Mouse (Mus musculus) lung, embryonic 14.5 days (tissue): Measurements from ENCODE around the gene Irak2. TPM values are rescaled to one million over a fixed set of nuclear protein-coding genes. Genes with fewer than 3 reads are reported as not detected.
A peak's percentile ranks its signal among the peaks of the same experiment; 100 is the strongest.

ENCODE experiments used
- ATAC-seq: fragments of 200-750 bp; cut with Nextera tagmentation; 2 replicates; pipeline ENCODE4 v1.8.0; 2017; ENCODE audit warnings: mild to moderate bottlenecking, moderate TSS enrichment, moderate library complexity; ENCODE audit not compliant: insufficient read depth
- DNase-seq: peaks from one replicate; pipeline ENCODE4 v3.0.0-alpha.2; 2015
- H3K27ac ChIP-seq: fragments of 300-500 bp; sonication (generic); 2 replicates; pipeline ENCODE4 v1.5.1; 2014; ENCODE audit warnings: low read depth, mild to moderate bottlenecking, moderate library complexity
- H3K27me3 ChIP-seq: fragments of 300-500 bp; sonication (generic); 2 replicates; pipeline ENCODE4 v1.6.1; 2014; ENCODE audit warnings: low read length, control low read depth; ENCODE audit not compliant: insufficient read depth
- H3K36me3 ChIP-seq: fragments of 300-500 bp; sonication (generic); 2 replicates; pipeline ENCODE4 v1.6.1; 2014; ENCODE audit warnings: control low read depth; ENCODE audit not compliant: insufficient read depth
- H3K4me1 ChIP-seq: fragments of 300-500 bp; sonication (generic); 2 replicates; pipeline ENCODE4 v1.6.1; 2014; ENCODE audit warnings: antibody characterized with exemption, control low read depth; ENCODE audit not compliant: insufficient read depth
- H3K4me2 ChIP-seq: fragments of 300-500 bp; sonication (generic); 2 replicates; pipeline ENCODE4 v1.6.1; 2014; ENCODE audit warnings: mild to moderate bottlenecking
- H3K4me3 ChIP-seq: fragments of 300-500 bp; sonication (generic); 2 replicates; pipeline ENCODE4 v1.5.1; 2014; ENCODE audit warnings: low read depth, low read length
- H3K9ac ChIP-seq: fragments of 300-500 bp; sonication (generic); 2 replicates; pipeline ENCODE4 v1.6.1; 2014
- H3K9me3 ChIP-seq: fragments of 300-500 bp; sonication (generic); 2 replicates; pipeline ENCODE4 v1.6.1; 2016; ENCODE audit warnings: low read depth, low read length, control low read depth
- CTCF ChIP-seq: IDR thresholded peaks from 2 replicates; pipeline ENCODE4 v1.5.1; 2016; ENCODE audit warnings: antibody characterized with exemption, low read depth
- WGBS: fragments of 180-500 bp; shearing (Covaris S2); extraction: QIAGEN DNeasy Blood & Tissue Kit; methylation state at CpG from one replicate; pipeline ENCODE4 v1.1.7; 2014; 5-methylcytosine and 5-hydroxymethylcytosine counted together
- polyA plus RNA-seq: library from polyadenylated mRNA; unstranded; fragments of >200 nt; fragmentation: Nextera tagmentation; extraction: Ambion mirVana; gene quantifications from 2 replicates; pipeline ENCODE4 v1.2.1, GENCODE M21; 2014

Irak2 gene
- polyA plus RNA-seq, 1 experiment from 2014 or later, result 3.1 TPM

- ATAC-seq, result no peak
- Histone ChIP-seq H3K9ac (no peak overlapping the region), H3K4me2 (no peak overlapping the region), H3K4me3 (no peak overlapping the region), H3K9me3 (no peaks in the 10 kb centered on the region), H3K27me3 (no peaks in the 10 kb centered on the region), H3K27ac (no peak overlapping the region), H3K36me3 (peaks cover 53% of the 10 kb centered on the region), H3K4me1 (no peaks in the 10 kb centered on the region)
- WGBS, result 92% methylated on average over 4 of the region's 4 CpGs
- DNase-seq, result no peak
- TF ChIP-seq CTCF, result no peak
Measured at GRCm38 (mm10) chr6:113615489-113615888, 22.8 kb upstream of the Irak2 start.

- DNase-seq (no peak), ATAC-seq (no peak)
- Histone ChIP-seq H3K4me1 (no peaks in the 10 kb centered on the region), H3K27ac (peak overlapping the region; percentile 46; the same call in 1 of the 2 replicates), H3K9ac (peak overlapping the region; percentile 67; the same call in 1 of the 2 replicates), H3K4me3 (peak overlapping the region; percentile 76), H3K4me2 (peak overlapping the region; percentile 84), H3K36me3 (peaks cover 16% of the 10 kb centered on the region), H3K9me3 (no peaks in the 10 kb centered on the region), H3K27me3 (no peaks in the 10 kb centered on the region)
- 69% methylated on average over 5 of the region's 5 CpGs for WGBS
- TF ChIP-seq CTCF, result no peak
Measured at GRCm38 (mm10) chr6:113623386-113623785, 14.9 kb upstream of the Irak2 start.

DNA sequence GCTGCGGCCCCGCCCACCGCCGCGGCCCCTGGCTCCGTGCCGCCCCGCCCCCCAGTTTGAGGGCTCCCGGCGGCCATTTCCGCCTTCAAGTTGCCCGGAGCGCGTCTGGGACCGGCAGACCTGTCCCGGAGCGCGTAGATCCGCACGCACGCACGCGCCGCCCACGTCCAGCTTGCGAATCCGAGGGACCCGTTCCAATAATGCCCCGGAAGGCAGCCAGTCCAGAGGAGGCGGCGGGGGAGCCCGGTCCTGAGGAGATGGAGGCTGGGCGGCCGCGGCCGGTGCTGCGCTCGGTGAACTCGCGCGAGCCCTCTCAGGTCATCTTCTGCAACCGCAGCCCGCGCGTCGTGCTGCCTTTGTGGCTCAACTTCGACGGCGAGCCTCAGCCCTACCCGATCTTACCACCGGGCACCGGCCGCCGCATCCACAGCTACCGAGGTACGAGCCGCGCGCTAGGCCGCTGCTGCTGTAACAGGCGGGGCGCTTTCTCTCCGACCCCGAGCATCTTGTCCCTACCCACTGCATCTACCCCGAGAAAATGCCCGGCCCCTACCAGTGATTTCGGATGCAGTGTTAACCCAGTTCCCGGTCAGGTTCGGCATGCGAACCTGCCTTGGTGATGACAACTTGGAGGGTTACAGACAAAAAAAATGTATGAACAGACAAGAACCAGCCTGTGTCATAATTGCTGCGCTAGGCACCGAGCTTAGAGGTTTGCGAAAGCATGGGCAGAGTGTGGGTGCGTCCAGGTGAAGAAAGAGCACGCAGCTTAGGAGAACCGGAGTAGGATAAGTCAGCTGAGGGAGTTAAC is 14.1 kb upstream of the Irak2 start, which contains the start of gene Vhl:
Vhl (plus strand) TSS at position 19 of the 811 bp plus-strand sequence.
- H3K4me2 ChIP-seq, result peak within 1 kb of the TSS; percentile 84
- H3K36me3 ChIP-seq, result peaks cover 20% of the 10 kb centered on the region
- no peak for TF ChIP-seq CTCF

GRCm38 (mm10) chr6:113624989-113625770 is 13.1 kb upstream of the Irak2 start:
- ATAC-seq (no peak), DNase-seq (peak; percentile 66)
- no peak for TF ChIP-seq CTCF
- no peaks in the 10 kb centered on the region for H3K9me3 ChIP-seq
- H3K27ac ChIP-seq, result no peak overlapping the region
- H3K27me3 ChIP-seq, result no peaks in the 10 kb centered on the region
- H3K36me3 ChIP-seq, result peaks cover 31% of the 10 kb centered on the region
- H3K4me3 ChIP-seq, result peak overlapping the region; percentile 76
- H3K4me1 ChIP-seq, result no peaks in the 10 kb centered on the region
- peak overlapping the region; percentile 84 for H3K4me2 ChIP-seq
- H3K9ac ChIP-seq, result peak overlapping the region; percentile 67
- 32% methylated on average over 5 of the region's 5 CpGs for WGBS

More for the DNA sequence above, 14.1 kb upstream of the Irak2 start, which contains the start of gene Vhl:
- ATAC-seq (peak; percentile 88), DNase-seq (peak; percentile 88)
- under 1% methylated on average over 74 of the region's 76 CpGs for WGBS
- Histone ChIP-seq H3K9ac (peak within 1 kb of the TSS; percentile 67), H3K9me3 (no peaks in the 10 kb centered on the region), H3K4me1 (no peaks in the 10 kb centered on the region), H3K4me3 (peak within 1 kb of the TSS; percentile 76), H3K27ac (peak within 1 kb of the TSS; percentile 86), H3K27me3 (no peaks in the 10 kb centered on the region)

DNA sequence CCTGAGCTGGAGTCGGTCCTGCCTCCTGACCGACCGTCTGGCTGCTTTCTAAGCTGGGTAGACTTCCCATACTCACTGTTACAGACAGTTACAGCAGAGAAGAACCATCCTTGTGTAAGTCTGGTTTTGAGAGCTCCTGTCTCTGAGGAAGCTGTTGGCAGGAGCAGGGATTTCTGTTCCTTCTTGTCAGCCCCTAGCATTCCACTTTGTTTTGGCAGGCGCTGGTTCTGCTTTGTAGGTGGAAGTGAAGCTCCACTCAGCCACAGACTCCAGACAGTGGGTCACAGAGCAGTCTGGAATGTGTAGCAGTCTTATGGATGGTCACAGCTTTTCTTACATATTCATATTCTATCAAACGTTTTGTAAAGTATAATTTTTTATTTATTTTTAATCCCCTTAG is 7.9 kb upstream of the Irak2 start:
- peaks cover 57% of the 10 kb centered on the region for H3K36me3 ChIP-seq
- WGBS, result 83% methylated on average over 5 of the region's 5 CpGs

GRCm38 (mm10) chr6:113632863-113633262 is 5.4 kb upstream of the Irak2 start:
- TF ChIP-seq CTCF, result no peak
- Histone ChIP-seq H3K27me3 (no peaks in the 10 kb centered on the region), H3K4me3 (no peak overlapping the region), H3K27ac (no peak overlapping the region), H3K4me2 (no peak overlapping the region), H3K9me3 (no peaks in the 10 kb centered on the region), H3K9ac (no peak overlapping the region), H3K36me3 (peaks cover 47% of the 10 kb centered on the region), H3K4me1 (no peaks in the 10 kb centered on the region)
- DNase-seq (no peak), ATAC-seq (no peak)
- 90% methylated on average over 4 of the region's 4 CpGs for WGBS

More for the DNA sequence above, 7.9 kb upstream of the Irak2 start:
- no peak for TF ChIP-seq CTCF
- Histone ChIP-seq H3K27ac (no peak overlapping the region), H3K9ac (no peak overlapping the region), H3K4me2 (no peak overlapping the region), H3K4me3 (no peak overlapping the region), H3K27me3 (no peaks in the 10 kb centered on the region), H3K4me1 (no peaks in the 10 kb centered on the region), H3K9me3 (no peaks in the 10 kb centered on the region)
- DNase-seq, result no peak
- ATAC-seq, result no peak

DNA sequence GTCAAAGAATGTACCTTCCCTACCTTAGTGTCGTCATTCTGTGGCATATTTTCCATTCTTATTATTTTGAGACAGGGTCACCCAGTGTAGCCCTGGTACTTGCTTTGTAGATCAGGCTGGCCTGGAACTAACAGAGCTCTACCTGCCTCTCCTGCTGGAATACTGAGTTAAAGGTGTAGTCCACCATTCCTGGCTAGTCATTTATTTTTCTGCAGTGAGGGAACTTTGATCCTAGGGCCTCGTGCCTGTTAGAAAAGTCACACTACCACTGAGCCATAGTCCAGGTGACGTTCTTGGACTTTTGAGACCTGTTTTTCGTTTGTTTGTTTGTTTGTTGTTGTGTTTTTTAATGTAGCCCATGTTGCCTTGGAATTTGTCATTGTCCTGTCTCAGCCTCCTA is 934 bp downstream of the Irak2 start:
- H3K27me3 ChIP-seq, result no peaks in the 10 kb centered on the region
- WGBS, result 69% methylated on average over 4 of the region's 4 CpGs
- H3K9ac ChIP-seq, result no peak overlapping the region
- H3K36me3 ChIP-seq, result no peaks in the 10 kb centered on the region
- no peak for TF ChIP-seq CTCF
- no peaks in the 10 kb centered on the region for H3K9me3 ChIP-seq
- no peaks in the 10 kb centered on the region for H3K4me1 ChIP-seq
- no peak for ATAC-seq
- no peak overlapping the region for H3K27ac ChIP-seq
- no peak overlapping the region for H3K4me3 ChIP-seq
- H3K4me2 ChIP-seq, result no peak overlapping the region
- no peak for DNase-seq
